Mouse (Mus musculus): Measurements from ENCODE around the gene Tmem170. TPM values are rescaled to one million over a fixed set of nuclear protein-coding genes. Genes with fewer than 3 reads are reported as not detected.

Gene Tmem170
- 3.8 and 5.4 TPM in 2 replicates for polyA plus RNA-seq (2021; fragmentation: Nextera tagmentation)
- long read RNA-seq, experiment 1, partial matches to known transcripts, result 0 of 3 reads
- long read RNA-seq, experiment 1, other reads (novel, unspliced or antisense), result 1 of 3 reads
- long read RNA-seq, experiment 2, partial matches to known transcripts, result 0 of 7 reads
- long read RNA-seq, experiment 2, other reads (novel, unspliced or antisense), result 7 of 7 reads

GRCm38 (mm10) chr8:111876355-111876948 is at the start of gene Tmem170:
TSS of gene Tmem170 (minus strand) at chr8:111876750.

GRCm38 (mm10) chr8:111909621-111910450 is 33.3 kb upstream of the Tmem170 start, which contains the start of gene Chst5:
TSS of gene Chst5 (minus strand) at chr8:111910447.

GRCm38 (mm10) chr8:111853861-111854501 is 22.6 kb downstream of the Tmem170 start, which contains the start of gene Cfdp1:
TSS of gene Cfdp1 (minus strand) at chr8:111854291.

Other genes with a start within 250 kb of the Tmem170 start
- 3.7 and 6.1 TPM in 2 replicates for gene Ldhd, start 246.4 kb downstream of the Tmem170 start, polyA plus RNA-seq (2021; fragmentation: Nextera tagmentation)
- 21.7 and 26.9 TPM in 2 replicates for gene Zfp1, start 233.3 kb downstream of the Tmem170 start, polyA plus RNA-seq (2021; fragmentation: Nextera tagmentation)
- not detected in 2 replicates for gene Ctrb1, start 185.7 kb downstream of the Tmem170 start, polyA plus RNA-seq (2021; fragmentation: Nextera tagmentation)
- gene Bcar1, start 132.9 kb downstream of the Tmem170 start, polyA plus RNA-seq (2021; fragmentation: Nextera tagmentation), result 18.2 and 26.9 TPM in 2 replicates
- gene Cfdp1, start 22.5 kb downstream of the Tmem170 start, polyA plus RNA-seq (2021; fragmentation: Nextera tagmentation), result 163 and 191 TPM in 2 replicates
- gene Chst5, start 33.7 kb upstream of the Tmem170 start, polyA plus RNA-seq (2021; fragmentation: Nextera tagmentation), result 1.3 and 2.1 TPM in 2 replicates
- gene Tmem231, start 57.1 kb upstream of the Tmem170 start, polyA plus RNA-seq (2021; fragmentation: Nextera tagmentation), result 8.2 and 9.0 TPM in 2 replicates
- gene Gabarapl2, start 64.0 kb upstream of the Tmem170 start, polyA plus RNA-seq (2021; fragmentation: Nextera tagmentation), result 492 and 602 TPM in 2 replicates
- 1.7 TPM in 2 replicates for gene Adat1, start 115.6 kb upstream of the Tmem170 start, polyA plus RNA-seq (2021; fragmentation: Nextera tagmentation)
- 48.2 and 71.0 TPM in 2 replicates for gene Kars, start 134.6 kb upstream of the Tmem170 start, polyA plus RNA-seq (2021; fragmentation: Nextera tagmentation)
- 36.8 and 47.5 TPM in 2 replicates for gene Terf2ip, start 134.6 kb upstream of the Tmem170 start, polyA plus RNA-seq (2021; fragmentation: Nextera tagmentation)
- not detected in 2 replicates for gene Gm6793, start 138.3 kb upstream of the Tmem170 start, polyA plus RNA-seq (2021; fragmentation: Nextera tagmentation)